ENCODE assay signal across 12 mouse cellular contexts in genomic region chr15:87334430-87334829, GRCm38 (mm10).
DNase-seq lines count a peak whose midpoint lies in the region; ATAC-seq and TF ChIP-seq lines count a peak whose summit lies in the region.
"Had no signal": no experiment of that assay in that cellular context is flagged by ENCODE, and none has a peak within 500 bp of the region (broad histone marks: within the 10 kb centered on the region; RNA-seq: fewer than 3 reads in every experiment).

No protein-coding gene starts in this region.

- H3K9me3 ChIP-seq in lung, embryonic 14.5 days (ENCODE audit: low read depth, low read length), result no peaks in the 10 kb centered on the region
- H3K9me3 ChIP-seq: hindbrain, embryonic 15.5 days; neural tube, embryonic 13.5 days had no signal

- no peak overlapping the region for H3K9ac ChIP-seq in lung, embryonic 14.5 days
- H3K9ac ChIP-seq: hindbrain, embryonic 15.5 days; neural tube, embryonic 13.5 days had no signal

- ATAC-seq in lung, embryonic 14.5 days (ENCODE audit: insufficient read depth), result no peak
- no peak for ATAC-seq in Patski

- H3K4me3 ChIP-seq in gastrocnemius, adult 2 months, result no peak overlapping the region
- no peak overlapping the region for H3K4me3 ChIP-seq in lung, embryonic 14.5 days (ENCODE audit: low read depth, low read length)
- H3K4me3 ChIP-seq: hindbrain, embryonic 15.5 days; neural tube, embryonic 13.5 days had no signal

- no peak overlapping the region for H3K27ac ChIP-seq in gastrocnemius, adult 2 months
- no peak overlapping the region for H3K27ac ChIP-seq in lung, embryonic 14.5 days (ENCODE audit: low read depth)
- H3K27ac ChIP-seq: hindbrain, embryonic 15.5 days; kidney, postnatal 0 days; neural tube, embryonic 13.5 days had no signal

- CTCF ChIA-PET in Patski (lab: Charles Lee), result no interaction called here

- in situ Hi-C loops in Patski (cut with MboI; ENCODE audit: low pct_unique_long_range_greater_than_20kb), result no loop called here

- no peaks in the 10 kb centered on the region for H3K4me1 ChIP-seq in lung, embryonic 14.5 days (ENCODE audit: insufficient read depth)

- no peak overlapping the region for H3K4me2 ChIP-seq in lung, embryonic 14.5 days
- H3K4me2 ChIP-seq: heart, embryonic 11.5 days; hindbrain, embryonic 15.5 days; neural tube, embryonic 13.5 days had no signal

- peak; percentile 38; the same call in 1 of the 2 replicates for TF ChIP-seq CTCF in gastrocnemius, adult 2 months (IDR thresholded peaks at IDR 0.05)
- peak; percentile 24; the same call in 1 of the 2 replicates for TF ChIP-seq CTCF in lung, embryonic 14.5 days (IDR thresholded peaks at IDR 0.05; ENCODE audit: low read depth)
- peak; percentile 42 for TF ChIP-seq CTCF in Patski (IDR thresholded peaks at IDR 0.05)

- no peak for DNase-seq in gastrocnemius, adult 2 months
- no peak for DNase-seq in gastrocnemius, adult 8-10 months (ENCODE audit: low spot score in 2 of 2)
- DNase-seq in lung, embryonic 14.5 days, result peak; percentile 6
- DNase-seq in lung, postnatal 36 days, result no peak
- DNase-seq in Patski (ENCODE audit: low read depth, low spot score), result no peak
- peak; percentile 20 for DNase-seq in retina, embryonic 14.5 days (ENCODE audit: low spot score)
- no peak for DNase-seq in ovary, postnatal 10 days (ENCODE audit: low spot score)
- no peak for DNase-seq in right cerebral cortex, postnatal 14 days

- intact Hi-C loops in gastrocnemius, adult 2 months (cut with DNase I), result no loop called here

- no peaks in the 10 kb centered on the region for H3K36me3 ChIP-seq in lung, embryonic 14.5 days (ENCODE audit: insufficient read depth)
- H3K36me3 ChIP-seq: hindbrain, embryonic 15.5 days; neural tube, embryonic 13.5 days had no signal

- WGBS in lung, embryonic 14.5 days, result 60% methylated on average over 4 of the region's 4 CpGs

- H3K27me3 ChIP-seq in lung, embryonic 14.5 days (ENCODE audit: insufficient read depth, low read length), result no peaks in the 10 kb centered on the region
- peaks cover 7% of the 10 kb centered on the region for H3K27me3 ChIP-seq in Patski
- H3K27me3 ChIP-seq: hindbrain, embryonic 15.5 days; neural tube, embryonic 13.5 days had no signal

- POLR2A ChIA-PET in Patski (lab: Charles Lee), result no interaction called here

Comparison
In these comparisons a context has a peak if more than half of its experiments do, and no peak if none do; other contexts are left out.
1. DNase-seq: peak in lung, embryonic 14.5 days (single experiment) and retina, embryonic 14.5 days (single experiment); none in gastrocnemius, adult 2 months (single experiment), gastrocnemius, adult 8-10 months (0 of 2), lung, postnatal 36 days (single experiment), Patski (single experiment), ovary, postnatal 10 days (single experiment) and right cerebral cortex, postnatal 14 days (single experiment).
2. Peak in every context shown above with its lines, with median percentiles within 50 percentile points of each other: CTCF ChIP-seq.